Mouse (Mus musculus) cerebellum, adult 11-12 months (tissue): ENCODE measurements around the gene Tmem255b.

ENCODE experiments used
- DNase-seq: peaks from one replicate; pipeline ENCODE4 v3.0.0; 2022

The Tmem255b gene

DNA sequence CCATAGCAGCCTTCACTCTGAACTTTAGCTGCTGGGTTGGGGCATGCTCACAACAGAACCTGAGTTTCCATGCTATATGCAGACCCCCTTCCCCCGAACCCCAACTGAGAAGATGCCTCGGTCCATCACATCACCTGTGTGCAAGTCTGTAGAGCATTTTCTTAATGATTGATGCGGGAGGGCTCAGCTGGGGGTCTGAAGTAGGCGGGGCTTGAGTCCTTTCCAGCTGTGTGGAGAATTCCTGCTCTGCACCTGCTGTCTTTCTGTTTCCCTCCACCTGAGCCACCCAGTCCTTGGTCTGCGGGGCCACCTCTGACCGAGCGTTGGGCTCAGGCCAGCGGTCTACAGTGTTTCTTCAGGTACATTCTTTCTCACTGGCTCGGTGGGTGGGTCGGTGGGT lies at the start of gene Tmem255b:
TSS of gene Tmem255b (plus strand) at position 301 of the 400 bp plus-strand sequence.
- DNase-seq: no peak

DNA sequence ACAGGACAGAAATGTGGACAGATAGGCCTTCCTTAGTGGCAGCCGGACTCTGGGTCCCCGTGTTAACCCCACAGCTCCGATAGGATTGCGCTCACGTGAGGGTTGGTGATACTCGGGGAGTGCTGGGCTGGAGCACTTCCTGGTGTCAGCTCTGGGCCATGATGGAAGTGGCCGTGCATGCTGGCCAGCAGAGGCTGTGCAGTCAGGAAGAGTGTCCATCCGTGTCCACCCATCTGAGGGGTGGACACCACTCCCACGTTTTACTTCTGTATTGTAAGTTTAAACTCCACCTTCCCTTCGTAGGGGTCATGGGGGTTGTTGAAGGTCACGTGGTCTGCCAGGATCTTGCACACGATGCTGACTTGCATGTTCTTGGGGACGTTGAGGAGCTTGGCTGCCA lies 48.6 kb upstream of the Tmem255b start:
- no peak for DNase-seq

DNA sequence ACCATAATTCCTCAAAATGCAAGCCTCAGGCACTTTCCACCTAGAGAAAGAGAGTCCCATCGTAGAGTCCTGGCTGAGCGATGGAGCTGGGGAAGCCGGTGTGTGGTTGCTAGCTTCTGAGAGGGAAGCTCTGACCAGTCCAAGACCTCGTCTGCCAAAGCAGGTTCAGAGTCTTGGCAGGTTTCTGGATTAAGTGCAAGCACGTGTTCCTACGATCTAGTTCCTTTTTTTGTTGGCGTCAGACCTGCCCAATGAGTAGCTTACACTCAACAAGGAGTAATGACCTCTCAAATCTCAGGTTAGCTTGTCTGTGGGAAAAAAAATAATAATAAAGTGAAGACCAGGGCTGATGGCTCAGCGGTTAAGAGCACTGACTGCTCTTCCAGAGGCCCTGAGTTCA lies 47.3 kb upstream of the Tmem255b start:
- no peak for DNase-seq

DNA sequence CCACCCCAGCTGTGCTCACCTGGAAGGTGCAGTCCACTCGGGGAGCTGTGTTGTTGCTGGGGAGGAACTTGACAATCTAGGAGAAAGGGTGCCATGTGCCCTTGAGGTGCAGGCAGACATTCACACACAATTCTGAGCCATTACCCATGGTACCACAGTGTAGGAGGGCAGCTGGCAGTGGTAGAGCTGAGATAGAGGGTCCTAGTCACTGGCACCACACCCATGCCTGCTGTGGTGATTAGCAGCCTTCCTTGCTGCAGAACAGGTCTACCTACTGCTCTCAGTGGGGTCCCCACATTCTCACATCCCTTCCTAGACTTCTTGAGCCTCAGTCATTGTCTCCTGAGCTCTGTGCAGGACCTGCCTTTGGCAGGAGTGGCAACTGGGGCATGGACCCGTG lies 46.2 kb upstream of the Tmem255b start:
- DNase-seq: no peak

DNA sequence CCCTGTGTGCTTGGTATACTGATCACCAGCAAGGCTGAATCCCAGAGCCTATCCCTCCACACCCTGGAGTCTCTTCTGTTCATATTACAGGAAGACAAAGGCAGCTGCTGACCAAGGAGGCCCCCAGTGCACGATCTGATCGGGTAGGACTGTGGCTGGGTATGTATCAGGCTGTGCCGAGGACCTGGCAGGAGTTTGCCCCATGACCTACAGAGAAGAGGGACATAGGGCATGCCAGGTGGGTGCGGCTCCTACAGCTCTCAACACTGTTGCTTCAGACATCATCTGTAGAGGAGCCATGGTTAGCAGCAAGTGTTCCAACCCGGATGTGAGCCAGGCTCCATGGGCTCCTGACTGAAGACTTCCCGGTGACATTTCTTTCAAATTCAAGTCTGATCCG lies 41.1 kb upstream of the Tmem255b start:
- DNase-seq: no peak

DNA sequence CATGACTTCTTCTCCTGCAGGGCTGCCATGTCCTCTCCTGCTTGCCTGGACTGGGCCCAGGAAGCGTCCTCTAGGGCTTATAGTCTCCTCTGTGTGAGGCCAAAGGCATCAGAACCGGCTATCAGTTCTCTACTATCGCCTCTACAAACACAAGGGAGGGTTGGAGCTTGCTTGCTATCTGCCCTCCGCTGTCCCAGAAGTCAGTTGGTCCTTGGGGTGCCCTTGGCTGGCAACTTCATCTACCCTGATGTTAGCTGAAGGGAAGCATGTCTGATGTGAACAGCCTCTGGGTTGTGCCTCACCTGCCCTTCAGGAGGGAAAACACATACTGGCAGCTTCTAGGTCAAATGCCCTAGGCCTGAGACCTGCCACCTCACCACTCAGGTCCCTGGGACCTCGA lies 38.3 kb upstream of the Tmem255b start, which contains the start of gene Atp4b:
TSS of gene Atp4b (minus strand) at position 101 of the 400 bp plus-strand sequence.
- no peak for DNase-seq

DNA sequence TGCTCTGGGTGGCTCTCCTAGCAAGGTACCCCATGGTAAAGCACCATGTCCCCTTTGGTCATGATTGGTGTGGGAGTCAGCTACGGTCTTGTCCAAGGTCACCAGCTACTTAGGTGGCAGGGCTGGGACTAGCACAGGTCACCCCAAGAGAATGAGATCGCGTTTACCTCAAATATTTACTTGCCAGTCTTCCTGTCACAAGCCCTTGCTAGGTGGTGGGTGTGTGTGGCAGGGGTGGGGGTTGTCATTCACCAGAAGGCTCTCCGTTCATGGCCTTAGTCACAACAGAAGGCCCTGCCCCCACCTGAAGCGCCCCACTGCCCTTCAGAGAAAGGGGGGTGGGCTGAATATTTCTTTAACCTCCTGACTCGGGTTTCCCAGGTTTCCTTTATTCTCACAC lies 31.5 kb upstream of the Tmem255b start:
- no peak for DNase-seq

DNA sequence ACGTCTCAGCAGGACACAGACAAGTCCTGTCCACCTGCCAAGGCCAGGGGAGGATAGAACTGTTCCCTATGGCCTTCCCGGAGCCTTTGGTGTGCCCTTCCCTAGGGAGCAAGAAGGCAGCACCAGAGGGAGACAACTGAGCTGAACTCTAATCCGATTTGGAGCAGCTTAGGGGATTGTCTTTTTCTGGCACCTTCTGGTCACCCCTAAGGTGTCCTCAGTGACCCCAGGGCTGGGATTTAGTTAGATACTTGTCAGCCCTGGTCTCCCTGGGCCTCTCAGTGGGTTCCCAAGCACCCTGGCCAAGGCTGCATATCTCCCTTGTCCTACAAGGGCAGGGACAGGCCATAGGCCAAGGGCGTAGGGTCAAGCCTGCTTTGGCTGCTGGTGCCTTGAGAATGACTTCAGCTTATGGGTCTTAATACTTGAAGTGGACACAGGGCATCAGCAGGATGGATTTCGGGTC lies 30.3 kb upstream of the Tmem255b start, which contains the start of gene Grk1:
TSS of gene Grk1 (plus strand) at position 416 of the 466 bp plus-strand sequence.
- no peak for DNase-seq

DNA sequence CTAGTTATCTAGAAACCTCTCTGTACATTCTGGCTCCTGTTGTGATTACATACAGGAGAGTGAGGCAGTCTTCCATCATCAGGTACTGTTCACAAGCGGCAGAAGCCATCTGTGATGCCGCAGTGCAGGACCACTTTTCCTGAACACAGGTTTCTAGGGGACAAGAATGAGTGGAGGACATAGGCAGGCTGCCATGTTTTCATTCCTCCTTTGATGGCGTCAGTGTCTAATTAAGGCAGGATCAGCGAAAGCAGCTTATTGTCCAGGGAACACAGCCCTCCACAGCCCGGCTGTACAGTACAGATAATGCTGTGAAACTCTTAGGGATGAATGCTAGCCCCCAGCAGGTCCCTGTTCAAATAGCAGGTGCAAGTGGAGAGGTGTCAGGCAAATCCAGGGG lies 29.0 kb upstream of the Tmem255b start:
- DNase-seq: no peak

DNA sequence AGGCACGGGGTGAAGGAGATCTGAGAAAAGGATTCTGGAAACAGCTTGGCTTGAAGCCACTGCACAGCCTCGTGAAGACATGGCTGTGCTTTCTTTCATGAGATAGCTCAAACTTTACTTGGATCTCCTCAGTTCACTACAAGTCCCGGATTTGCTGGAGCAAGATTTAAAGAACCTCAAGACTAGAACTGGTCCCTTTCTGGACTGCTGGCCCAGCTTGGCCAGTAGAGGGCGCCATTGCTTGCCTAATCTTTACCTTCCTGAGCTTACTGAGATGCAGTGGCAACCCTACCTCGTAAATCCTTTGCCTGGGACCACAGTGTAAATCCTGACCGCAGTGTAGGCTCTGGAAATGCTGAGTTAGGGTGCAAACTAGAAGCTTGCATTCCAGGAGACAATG lies 23.4 kb upstream of the Tmem255b start:
- DNase-seq: peak; percentile 43

DNA sequence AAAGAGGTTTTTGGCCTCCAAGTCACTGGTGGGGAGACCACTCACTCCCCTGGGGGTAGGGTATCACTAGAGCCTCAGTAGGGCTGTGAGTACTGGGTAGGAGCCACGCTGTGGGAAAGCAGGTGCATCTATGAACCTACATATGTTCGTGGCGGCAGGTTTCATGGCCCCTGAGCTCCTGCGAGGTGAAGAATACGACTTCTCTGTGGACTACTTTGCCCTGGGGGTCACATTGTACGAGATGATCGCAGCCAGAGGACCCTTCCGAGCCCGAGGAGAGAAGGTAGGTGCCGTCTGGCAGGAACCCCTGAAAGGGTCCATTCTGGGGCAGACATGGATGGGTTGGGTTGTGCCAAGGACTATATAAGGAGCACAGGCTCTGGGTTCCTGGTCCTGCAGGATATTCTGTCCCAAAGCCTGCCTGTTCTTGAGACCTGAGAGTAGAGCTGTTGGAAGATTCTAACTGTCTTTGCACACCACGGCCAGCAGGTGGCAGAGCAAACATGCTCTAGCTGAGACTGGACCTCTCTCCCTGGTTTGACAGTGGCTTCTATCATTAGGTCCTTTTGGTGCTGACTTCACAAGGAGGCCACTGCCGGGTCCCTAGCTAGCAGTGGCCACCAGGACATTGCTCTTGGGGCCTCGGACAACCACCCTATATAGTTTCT lies 22.0 kb upstream of the Tmem255b start:
- DNase-seq: peak; percentile 12

DNA sequence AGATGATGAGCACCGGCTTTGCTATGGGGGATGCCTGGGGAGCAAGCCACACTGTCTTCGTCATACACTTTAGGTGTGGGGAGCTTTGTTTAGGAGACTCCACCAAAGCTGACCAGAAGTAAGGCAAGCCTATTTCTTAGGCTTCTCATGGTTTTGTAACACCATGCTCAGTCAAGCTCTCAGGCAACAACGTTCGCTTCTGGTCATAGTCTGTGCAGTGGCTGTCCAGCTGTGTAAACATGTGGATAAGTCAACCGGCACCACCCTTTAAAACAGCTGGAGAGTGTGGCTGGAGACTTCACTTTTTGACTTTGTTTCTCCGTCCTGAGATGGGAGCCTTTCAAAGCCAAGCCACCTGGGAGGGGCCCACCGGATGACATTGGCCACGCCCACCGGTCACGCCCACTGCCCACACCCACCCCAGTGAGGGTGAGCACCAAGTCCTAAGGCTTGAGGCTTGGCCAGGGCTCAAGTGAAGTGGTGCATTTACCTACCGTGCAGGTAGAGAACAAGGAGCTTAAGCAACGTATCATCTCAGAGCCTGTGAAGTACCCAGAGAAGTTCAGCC lies 21.1 kb upstream of the Tmem255b start:
- no peak for DNase-seq

DNA sequence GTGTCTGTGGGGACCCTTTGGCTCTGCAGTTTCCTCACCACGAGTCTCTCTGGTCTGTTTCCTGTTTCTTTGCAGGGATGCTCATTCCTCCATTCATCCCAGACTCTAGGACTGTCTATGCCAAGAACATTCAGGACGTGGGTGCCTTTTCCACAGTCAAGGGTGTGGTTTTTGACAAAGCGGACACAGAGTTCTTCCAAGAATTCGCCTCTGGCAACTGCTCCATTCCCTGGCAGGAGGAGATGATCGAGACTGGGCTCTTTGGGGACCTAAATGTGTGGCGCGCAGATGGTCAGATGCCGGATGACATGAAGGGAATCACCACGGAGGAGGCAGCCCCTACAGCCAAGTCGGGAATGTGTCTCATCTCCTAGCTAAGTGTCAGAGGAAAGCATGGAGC lies 19.1 kb upstream of the Tmem255b start:
- no peak for DNase-seq

DNA sequence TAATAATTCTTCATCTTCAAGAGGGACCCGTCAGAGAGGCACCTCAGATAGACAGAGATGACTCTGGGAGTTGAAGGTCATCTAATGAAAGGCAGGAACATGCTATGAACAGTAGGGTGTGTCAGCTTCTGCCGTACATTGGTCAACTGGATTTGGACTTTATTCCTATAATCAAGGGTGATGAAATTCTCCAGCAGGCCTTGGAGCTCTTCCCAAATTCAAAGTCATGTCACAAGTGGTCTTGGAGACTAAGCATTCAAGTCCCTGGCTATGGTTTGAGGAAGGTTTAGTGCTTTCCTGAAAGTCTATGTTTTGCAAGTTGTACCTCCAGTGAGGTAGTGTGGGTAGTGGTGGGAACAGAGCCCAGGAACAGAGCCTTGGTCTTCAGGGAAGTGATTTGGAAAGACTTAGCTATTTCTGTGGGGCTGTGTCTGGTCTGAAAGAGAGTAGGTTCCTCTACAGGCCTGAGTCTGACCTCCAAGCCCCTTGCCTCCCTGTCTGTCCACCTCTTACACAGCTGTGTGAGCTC lies 15.8 kb upstream of the Tmem255b start:
- no peak for DNase-seq

DNA sequence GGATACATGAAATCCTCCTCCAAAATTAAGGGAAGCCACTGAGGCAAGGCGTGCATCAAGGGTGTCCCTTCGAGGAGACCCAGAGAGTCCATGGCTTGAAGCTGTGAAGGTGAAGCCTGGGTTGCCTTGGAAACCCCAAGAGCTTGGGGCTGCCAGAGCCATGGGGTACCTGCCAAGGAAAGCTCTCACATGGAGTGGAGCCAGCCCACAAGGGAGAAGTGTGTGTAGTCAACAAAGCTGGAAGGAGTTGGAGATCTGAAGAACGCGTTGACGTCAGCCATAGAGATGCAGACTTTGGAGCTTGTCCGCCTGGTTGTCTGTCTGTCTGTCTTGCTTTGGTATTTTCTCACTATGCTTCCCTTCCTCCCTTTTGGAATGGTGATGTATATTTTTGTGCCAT lies 14.0 kb upstream of the Tmem255b start:
- no peak for DNase-seq

DNA sequence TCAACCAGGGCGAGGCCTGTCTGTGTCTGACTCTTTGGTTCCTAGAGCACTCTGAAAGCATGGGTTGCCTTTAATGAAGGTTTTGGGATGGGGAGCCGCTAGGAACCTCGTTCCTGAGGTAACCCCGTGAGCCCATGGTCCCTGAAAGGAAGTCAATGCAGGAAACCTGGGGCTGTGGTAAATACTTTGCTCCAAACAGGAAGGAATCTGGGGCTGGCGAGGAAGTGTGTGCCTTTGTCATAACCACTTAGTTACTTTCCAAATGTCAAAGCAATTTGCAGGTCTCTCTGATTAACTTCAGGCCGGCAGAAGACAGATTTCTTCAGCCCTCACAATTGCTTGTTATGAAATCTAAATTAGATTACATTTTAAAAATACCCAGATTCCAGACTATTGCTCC lies 7.6 kb upstream of the Tmem255b start:
- DNase-seq: no peak

DNA sequence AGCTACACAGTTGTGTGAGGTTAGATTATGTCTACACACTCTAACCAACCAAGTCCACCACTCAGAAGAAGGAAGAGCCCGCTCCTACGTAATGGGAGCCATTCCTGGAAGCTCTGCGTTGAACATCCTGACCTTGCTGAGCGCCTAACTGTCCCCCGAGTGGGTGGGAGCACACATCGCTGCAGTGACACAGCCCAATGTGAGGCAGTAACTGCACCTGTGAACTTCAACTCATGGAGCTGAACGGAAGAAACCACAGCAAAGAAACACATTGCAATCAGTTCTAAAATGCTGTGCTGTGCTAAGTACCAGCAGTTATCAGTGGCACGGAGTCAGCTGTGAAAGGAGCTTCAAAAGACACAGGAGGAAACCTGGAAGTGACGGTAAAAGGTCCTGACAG lies 6.8 kb upstream of the Tmem255b start:
- no peak for DNase-seq

DNA sequence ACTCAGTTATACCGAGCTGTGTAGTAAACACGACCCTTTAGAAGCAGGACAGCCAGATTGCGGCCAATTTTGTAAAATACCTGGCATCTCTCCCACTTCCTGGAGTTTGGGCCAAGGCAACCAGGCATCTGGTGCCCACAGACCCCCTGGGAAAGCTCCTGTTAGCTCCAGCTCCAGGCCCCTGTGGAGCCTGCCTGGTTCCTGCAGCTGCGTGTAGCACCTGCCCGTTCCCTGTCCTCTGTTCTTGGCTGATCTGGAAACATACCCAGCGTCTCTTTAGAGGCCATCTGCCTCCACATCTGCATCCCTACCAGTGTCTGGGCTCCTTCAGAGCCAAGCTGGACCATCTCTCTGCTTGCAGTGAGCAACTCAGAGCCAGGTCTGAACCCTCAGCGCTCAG lies 4.6 kb upstream of the Tmem255b start:
- DNase-seq: no peak

DNA sequence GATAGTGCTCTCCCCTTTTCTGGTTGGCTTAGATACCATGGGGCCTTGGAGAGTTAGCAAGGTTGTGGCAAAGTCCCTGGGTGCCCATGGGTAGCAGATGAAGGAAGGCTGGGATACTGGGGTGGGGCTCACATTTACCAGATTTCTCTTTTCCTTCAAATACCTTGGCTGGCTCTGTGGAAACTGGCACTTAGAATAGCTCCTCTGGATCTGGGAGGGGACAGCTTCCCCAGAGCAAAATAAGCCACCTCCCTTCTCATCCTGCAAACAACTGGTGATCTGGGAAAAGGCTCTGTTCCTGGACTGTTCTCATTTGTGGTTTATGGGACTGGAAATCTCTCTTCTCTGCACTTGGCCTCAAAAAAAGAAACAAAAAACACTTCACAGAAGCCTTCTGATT lies 4.1 kb upstream of the Tmem255b start:
- DNase-seq: no peak

DNA sequence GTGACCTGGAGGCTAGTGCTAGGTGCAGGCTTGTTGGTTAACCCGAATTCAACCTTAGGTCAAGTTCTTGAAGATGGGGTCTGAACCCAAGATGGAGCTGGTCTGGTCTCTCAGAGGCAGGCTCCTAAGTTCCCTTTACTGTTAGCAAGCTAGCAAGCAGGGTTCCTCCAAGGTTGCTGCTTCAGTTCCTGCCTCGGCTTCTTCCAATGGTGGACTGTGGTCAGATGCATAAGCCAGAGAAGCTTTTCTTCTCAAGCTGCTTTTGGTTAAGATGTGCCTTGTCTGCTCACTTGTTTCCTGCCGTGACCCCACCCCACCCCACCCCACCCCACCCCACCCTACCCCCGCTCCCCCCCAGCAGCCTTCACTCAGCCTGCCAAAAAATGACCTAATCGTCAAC lies 1.9 kb upstream of the Tmem255b start:
- no peak for DNase-seq

DNA sequence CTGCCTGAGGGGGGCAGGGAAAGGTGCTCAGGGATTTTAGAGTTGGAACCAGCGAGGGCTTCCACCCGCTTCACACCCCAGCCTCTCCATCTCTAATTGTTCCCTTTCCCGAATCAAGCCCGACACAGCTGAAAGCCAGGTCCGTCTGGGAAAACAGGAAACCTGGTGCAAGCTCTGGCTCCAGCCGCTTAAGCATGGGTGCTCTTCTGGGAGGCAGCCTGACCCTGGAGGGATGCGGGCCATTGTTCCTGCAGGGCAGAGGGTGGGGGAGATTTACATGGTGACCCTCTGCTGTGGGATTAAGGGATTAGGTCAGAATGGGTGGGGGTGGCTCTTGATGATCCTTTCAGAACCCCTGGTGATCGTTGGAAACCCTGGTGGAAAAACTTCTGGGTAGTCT lies 1.1 kb downstream of the Tmem255b start:
- DNase-seq: no peak

DNA sequence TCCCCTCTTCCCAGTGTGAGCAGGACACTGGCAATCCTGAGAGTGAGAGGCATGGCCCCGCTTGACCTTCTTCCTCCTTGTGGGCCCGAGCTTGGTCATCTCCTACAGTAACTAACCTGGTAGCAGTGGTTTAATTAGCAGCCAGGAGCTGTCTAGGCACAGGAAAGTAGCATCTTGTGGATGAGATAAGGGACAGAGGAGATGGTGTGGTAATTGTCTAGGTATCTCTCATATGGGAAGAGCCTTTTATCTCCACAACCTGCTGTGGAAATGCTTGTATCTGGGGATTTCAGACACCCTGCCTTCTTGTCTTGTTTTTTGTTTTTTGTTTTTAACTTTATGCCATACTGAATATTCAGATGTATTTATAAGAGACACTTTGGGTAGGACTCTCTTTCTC lies 2.5 kb downstream of the Tmem255b start:
- DNase-seq: no peak

DNA sequence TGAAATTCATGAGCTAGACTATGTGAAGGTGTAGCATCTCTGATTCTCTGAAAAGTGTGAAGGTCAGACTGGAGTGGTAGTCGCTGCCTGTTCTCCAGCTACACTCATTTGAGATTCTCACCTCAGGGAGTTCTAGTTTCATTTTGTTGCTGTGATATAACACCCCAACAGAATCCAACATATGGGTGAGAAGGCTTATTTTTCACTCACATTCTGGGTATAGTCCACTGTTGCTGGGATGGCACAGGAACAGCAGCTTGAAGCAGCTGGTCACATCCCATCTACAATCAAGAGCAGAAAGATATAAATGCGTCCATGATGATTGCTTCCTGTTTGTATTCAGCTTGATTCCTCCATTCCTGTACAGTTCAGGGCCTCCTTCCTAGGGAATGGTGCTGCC lies 7.2 kb downstream of the Tmem255b start:
- no peak for DNase-seq

DNA sequence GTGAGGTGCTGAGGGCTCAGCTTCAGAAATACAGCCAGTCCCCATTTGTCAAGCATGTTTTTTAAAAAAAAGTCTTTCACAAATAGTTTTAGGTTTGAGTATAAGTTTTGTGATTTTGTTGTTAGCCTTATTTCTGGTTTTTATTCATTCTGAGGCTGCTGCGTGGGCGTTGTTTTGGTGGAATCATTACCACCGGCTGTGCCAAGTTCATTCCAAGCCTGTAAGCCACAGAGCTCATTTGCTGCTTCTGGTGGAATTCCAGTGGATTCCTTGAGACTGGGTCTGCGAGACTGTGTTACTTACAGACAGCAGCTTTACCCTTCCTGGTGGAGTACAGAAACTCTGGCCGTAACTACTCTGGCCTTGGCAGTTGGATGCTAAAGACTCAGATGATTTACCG lies 11.5 kb downstream of the Tmem255b start:
- DNase-seq: no peak

DNA sequence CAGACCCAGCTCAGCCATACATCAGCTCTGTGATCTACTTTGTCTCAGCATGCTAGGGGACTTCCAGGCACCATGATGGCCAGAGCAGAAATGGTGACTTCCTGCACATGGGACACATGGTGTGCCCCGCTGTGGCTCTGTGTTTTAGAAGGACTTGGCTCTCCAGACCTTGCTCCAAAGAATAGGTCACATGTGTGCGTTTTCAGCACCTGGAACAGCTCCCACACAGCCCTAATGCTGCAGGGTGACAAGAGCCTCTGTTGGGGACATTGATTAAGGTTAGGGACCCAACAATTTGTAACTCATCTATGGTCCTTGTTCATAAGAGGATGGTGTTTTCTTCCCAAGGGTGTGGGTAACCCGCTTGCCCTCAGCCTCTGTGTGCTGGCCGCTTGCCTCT lies 13.2 kb downstream of the Tmem255b start:
- DNase-seq: no peak
